Mouse (Mus musculus) testis, postnatal 10 days (tissue): ENCODE measurements around the gene Msh6.
"Not testable (repeated sequence)": the region's sequence is repeated elsewhere in the genome, so short reads cannot be mapped to it uniquely, and the experiment has no call there.

Source experiments
- DNase-seq: peaks from one replicate; pipeline ENCODE4 v3.0.0; 2021; ENCODE audit warnings: low spot score

The Msh6 gene

DNA sequence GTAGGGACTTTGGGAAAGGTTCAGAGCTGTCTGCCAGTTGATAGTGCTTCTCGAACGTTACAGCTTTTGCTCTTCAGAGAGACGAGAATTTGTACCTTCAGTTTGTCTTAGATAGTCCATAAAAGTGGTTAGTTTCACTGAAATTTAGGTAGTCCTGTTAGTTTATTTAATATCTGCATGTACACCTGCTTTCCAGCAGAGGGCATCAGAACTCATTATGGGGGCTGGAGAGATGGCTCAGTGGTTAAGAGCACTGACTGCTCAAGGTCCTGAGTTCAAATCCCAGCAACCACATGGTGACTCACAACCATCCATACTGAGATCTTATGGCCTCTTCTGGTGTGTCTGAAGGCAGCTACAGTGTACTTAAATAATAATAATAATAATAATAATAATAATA, 7.2 kb downstream of the Msh6 start:
- DNase-seq, result no peak

DNA sequence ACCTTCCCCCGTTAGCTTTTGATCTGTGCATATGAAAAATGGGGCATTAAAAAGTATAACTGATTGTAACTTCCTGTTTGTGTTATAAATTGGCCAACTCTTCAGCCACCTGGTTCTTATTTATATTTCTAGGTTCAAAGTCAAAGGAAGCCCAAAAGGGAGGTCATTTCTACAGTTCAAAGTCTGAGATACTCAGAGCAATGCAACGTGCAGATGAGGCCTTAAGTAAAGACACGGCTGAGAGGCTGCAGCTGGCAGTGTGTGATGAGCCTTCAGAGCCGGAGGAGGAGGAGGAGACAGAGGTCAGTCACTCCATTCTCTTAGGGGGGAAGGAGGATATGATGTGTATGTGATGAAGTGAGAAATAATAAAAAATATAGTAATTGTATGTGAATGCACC, 8.5 kb downstream of the Msh6 start:
- DNase-seq, result no peak

DNA sequence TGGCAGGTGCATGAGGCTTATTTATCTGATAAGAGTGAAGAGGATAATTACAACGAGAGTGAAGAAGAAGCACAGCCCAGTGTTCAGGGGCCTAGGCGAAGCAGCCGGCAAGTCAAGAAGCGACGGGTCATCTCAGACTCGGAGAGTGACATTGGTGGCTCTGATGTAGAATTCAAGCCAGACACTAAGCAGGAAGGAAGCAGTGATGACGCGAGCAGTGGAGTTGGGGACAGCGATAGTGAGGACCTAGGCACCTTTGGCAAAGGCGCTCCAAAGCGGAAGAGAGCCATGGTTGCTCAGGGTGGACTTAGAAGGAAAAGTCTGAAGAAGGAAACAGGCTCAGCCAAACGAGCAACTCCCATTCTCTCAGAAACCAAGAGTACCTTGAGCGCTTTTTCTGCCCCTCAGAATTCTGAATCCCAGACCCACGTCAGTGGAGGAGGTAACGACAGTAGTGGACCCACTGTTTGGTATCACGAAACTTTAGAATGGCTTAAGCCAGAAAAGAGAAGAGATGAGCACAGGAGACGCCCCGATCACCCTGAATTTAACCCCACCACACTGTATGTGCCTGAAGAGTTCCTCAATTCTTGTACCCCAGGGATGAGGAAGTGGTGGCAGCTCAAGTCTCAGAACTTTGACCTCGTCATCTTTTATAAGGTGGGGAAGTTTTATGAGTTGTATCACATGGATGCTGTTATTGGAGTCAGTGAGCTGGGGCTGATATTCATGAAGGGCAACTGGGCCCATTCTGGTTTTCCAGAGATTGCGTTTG, 9.8 kb downstream of the Msh6 start:
- DNase-seq, result no peak

DNA sequence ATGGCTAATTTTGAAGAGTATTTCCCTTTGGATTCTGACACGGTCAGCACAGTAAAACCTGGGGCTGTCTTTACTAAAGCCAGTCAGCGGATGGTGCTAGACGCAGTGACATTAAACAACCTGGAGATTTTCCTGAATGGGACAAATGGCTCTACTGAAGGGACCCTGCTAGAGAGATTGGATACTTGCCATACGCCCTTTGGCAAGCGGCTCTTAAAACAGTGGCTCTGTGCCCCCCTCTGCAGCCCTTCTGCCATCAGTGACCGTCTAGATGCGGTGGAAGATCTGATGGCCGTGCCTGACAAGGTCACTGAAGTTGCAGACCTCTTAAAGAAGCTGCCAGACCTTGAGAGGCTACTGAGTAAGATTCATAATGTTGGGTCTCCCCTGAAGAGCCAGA, 11.1 kb downstream of the Msh6 start:
- DNase-seq, result no peak

DNA sequence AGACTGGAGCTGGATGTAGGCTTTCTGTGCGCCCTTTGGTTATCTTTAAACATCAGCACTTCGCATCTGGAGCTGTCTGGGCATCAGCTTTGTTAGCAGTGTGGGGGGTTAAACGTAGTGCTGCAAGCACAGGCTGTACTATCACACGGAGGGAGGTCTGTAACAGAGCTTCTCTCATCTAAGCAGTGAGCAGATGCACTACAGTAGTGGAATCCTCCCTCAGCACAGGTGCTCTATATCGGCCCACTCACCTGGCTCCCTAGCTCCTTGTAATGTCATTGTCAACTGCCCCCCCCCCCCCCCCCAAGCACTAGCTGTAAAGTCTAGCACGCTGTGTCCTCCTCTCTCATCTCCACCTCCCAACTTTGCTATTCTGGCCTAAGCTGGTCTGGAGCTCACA, 12.6 kb downstream of the Msh6 start:
- DNase-seq, result no peak

DNA sequence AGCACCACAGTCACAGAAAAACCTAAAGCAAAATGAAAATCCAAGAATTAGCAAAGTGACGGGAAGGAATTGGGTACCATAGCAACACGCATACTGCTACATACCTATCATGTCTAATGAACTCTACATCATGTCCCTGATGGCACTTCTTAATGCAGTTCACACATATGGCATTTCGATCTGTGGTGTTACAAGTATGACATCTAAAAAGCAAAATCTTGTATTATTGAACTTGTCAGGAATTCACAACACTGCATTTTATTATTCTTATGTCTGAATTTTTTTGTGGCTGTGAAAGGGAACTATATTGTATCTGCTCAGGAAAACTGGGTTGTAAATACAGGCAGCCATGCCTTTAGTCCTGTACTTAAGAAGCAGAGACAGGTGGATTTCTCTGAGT, 17.3 kb downstream of the Msh6 start:
- DNase-seq, result no peak

DNA sequence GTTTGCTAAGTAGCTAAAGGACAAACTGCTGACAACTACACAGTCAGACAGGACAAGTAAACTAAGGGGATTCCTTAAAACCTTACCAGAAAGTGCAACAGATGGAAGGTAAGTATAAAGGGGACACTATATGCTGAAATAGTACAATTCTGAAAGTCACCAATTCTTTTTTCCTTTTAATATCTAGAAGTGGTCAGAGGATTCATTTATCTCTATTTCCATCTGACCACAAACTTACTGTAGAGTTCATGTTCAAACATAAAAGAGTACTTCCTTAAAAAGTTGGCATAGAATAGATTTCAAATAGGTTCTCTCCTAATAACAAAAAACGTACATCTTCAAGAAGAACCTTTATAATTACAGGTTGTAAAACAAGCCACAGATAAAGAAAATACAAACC, 18.5 kb downstream of the Msh6 start:
- no peak for DNase-seq

DNA sequence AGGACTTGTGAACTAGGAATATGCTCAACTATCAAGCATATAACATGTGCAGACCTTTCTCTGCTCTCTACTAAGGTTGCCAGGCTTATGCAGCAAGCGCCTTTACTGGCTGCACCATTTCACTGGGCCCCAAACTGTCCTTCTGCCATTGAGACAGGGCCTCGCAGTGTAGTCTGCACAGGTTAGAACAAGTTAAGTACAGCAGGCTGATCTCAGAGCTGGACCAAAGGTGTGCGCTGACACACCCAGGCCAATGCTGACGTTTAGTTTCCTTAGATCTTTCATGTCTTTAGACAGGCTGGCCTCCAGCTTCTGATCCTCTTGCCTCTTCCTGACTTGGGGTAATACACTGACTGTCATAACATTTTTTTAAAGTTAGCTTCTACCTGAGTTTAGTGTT, 22.9 kb downstream of the Msh6 start:
- no peak for DNase-seq

DNA sequence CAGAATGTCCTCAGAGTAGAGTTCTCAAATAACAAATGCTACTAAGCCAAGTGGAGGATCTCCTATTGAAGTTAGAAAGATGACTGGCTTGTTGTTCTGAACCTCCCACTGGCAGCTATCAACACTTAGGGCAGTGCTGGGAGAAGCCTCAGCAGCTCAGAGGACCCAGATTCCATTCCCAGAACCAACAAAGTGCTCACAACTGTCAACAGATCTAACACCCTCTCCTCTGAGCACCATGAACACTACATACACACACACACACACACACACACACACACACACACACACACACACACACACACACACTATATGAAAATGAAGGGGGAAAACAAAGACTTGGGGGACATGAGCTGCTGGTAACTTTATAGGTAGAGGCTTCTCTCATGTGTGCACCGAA, 30.0 kb downstream of the Msh6 start:
- no peak for DNase-seq

DNA sequence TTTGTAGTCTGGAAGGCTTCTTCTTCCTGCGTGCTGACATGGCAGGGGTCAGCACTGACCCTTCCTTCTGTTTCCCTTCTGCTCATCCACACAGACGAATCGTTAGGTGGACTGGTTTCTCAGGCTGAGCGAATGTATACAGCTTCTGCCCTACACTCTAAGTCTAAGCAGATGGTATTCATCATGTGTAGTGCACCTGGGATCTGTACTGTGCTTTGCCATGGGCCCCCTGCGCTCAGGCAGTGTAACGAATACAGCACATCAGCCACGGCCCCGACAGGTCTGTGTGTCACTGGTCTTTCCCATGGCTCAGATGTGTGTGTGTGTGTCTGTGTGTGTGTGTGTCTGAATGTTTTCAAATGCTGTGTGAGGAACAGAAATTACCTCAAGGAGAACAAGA, 32.1 kb downstream of the Msh6 start:
- DNase-seq, result no peak

DNA sequence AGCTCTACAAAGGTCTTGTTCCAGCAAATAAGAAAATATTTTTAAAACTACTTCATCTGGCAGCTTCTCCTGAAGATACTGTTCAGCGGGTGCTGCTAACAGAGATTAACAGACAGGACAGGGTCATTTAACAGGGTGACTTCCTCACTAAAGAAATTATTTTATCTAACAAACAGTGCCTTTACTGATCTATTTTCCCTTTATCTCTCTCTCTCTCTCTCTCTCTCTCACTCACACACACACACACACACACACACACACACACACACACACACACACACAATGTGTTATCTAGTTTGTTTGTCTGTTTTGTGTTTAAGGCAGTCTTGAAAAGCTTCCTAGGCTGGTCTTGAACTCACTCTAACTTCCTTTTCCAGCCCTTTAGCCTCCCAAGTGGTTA, 39.6 kb downstream of the Msh6 start:
- DNase-seq, result no peak

DNA sequence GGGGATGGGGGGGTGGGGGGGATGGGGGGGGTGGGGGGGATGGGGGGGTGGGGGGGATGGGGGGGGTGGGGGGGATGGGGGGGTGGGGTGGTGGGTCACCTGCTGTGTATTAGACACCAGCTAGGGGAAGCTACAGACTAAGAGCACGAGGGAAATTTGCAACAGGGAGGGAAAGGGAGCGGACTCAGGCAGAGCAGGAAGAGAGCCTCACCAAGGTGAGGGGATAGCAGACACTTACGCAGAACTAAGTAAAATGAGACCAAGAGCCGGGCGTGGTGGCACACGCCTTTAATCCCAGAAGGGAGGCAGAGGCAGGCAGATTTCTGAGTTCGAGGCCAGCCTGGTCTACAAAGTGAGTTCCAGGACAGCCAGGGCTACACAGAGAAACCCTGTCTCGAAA, 41.2 kb downstream of the Msh6 start:
- DNase-seq, result not testable (repeated sequence)

DNA sequence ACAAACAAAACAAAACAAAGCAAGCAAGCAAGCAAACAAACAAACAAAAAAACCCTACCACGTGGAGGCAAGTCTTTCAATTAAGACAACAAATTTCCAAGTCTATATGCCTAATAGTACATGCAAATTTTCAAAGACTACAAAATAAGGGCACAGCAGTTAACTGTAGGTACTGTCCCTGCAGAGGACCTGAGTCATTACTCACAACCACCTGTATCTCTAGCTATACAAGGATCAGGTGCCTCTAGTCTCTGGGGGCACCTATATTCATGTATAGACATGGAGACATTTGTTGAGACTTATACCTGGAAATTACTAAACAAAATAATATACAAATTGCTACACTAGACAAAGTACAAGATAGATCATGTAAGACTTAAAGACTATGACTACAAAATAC, 49.1 kb downstream of the Msh6 start:
- DNase-seq, result no peak

DNA sequence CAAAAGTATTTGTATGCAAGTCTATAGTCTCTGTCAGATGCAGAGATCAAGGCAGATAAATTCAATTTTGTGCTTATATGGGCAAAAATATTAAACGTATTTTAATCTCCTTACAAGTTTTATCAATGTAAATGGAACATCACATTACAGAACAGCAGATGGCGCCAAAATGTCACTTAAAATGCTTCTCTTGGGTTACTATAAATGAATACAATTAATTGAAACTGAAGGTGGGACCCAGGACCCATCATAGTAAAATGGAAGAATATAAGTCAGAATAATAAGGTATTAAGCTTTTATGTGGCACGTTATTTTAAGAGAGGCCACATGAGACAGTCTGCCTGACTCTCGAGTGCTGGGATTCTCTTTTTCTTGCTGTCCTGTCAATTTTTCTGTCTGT, 50.4 kb downstream of the Msh6 start:
- DNase-seq, result peak; percentile 54

DNA sequence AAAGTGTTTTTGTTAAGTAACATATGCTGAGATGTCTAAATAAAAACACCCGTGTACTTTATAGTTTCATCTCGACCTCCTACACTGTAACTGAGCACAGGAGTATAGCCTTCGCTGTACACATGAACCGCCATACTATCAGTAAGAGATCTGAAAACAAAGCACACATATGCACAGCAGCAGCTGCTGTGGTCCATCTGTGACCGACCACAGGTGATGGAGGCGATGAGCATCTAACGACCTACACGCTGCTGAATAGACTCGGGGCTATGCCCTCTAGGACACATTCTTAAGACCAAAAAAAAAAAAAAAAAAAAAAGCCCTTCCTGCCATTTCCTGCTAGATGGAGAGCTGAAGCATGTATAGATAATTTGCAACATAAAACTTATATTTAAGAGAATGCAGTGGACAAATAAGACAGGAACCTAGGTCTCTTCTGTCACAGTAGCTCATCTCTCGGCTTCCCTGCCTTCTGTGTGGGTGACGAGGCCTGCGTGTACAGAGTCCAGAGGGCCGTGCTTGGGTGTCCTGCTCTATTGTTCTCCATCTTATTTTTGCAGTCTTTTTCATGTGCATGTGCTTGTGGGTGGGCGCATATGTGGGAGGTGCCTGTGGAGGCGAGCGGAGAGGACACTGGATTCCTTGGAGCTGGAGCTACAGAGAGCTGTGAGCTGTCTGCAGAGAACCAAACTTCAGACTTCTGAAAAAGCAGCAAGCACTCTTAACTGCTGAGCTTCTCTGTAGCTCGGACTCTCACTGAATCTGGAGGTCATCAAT, 54.5 kb downstream of the Msh6 start:
- peak; percentile 47 for DNase-seq

DNA sequence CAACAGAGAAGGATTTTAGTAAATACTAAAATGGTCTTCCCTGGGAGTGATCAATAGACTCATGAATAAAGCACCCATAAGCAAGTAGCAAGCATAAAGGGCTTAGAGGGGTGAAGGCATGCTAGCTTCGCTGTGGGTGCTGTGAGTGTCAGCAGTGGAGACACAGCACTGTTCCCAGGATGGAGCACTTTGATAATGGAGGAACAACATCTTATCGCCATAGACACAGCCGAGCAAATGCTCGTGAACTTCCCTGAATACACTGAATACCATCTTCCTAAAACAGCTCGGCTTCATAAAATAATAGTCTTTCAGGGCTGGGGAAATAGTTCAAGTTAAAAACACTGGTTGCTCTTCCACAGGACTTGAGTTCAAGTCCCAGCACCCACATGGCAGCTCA, 56.9 kb downstream of the Msh6 start:
- DNase-seq, result no peak

DNA sequence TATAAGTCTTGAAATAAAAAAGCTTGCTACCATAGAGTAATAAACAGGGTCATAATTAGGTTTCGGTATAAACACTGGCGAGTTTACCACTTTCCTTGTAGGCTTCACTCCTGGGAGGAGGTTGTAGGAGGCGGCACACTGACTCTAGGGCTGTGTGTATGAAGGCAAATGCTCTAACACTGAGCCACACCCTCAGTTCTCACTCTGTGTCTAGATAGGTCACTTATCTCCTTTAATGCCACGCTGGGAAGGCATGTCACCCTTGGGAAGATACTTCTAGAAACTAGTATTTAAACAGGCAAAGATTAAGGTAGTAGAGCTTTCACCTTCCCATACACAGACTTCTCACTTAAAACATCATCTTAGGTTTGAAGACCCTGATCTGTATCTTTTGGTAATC, 59.6 kb downstream of the Msh6 start:
- no peak for DNase-seq
